Mouse (Mus musculus) liver, embryonic 16.5 days (tissue): ENCODE measurements around the gene Luc7l3. TPM values are rescaled to one million over a fixed set of nuclear protein-coding genes. Genes with fewer than 3 reads are reported as not detected.

Source experiments
- ATAC-seq: fragments of 200-750 bp; cut with Nextera tagmentation; 2 replicates; pipeline ENCODE4 v1.8.0; 2017; ENCODE audit warnings: low read depth, mild to moderate bottlenecking, moderate number of reproducible peaks, moderate library complexity
- H3K27ac ChIP-seq: fragments of 300-500 bp; sonication (generic); 2 replicates; pipeline ENCODE4 v1.5.1; 2014; ENCODE audit warnings: mild to moderate bottlenecking, low read length
- H3K27me3 ChIP-seq: fragments of 300-500 bp; sonication (generic); 2 replicates; pipeline ENCODE4 v1.6.1; 2014; ENCODE audit warnings: low read depth, low read length, mixed read lengths; ENCODE audit not compliant: control insufficient read depth, insufficient read depth
- H3K36me3 ChIP-seq: fragments of 300-500 bp; sonication (generic); 2 replicates; pipeline ENCODE4 v1.6.1; 2014; ENCODE audit warnings: mild to moderate bottlenecking; ENCODE audit not compliant: control insufficient read depth, insufficient read depth
- H3K4me1 ChIP-seq: fragments of 300-500 bp; sonication (generic); 2 replicates; pipeline ENCODE4 v1.6.1; 2014; ENCODE audit warnings: low read depth, low read length, mixed read lengths; ENCODE audit not compliant: control insufficient read depth
- H3K4me2 ChIP-seq: fragments of 300-500 bp; sonication (generic); 2 replicates; pipeline ENCODE4 v1.6.1; 2014; ENCODE audit warnings: low read depth, low read length, mixed read lengths
- H3K4me3 ChIP-seq: fragments of 300-500 bp; sonication (generic); 2 replicates; pipeline ENCODE4 v1.5.1; 2014; ENCODE audit warnings: low read depth, mild to moderate bottlenecking, low read length
- H3K9ac ChIP-seq: fragments of 300-500 bp; sonication (generic); 2 replicates; pipeline ENCODE4 v1.6.1; 2014; ENCODE audit warnings: low read depth, low read length
- H3K9me3 ChIP-seq: fragments of 300-500 bp; sonication (generic); replicated peaks from 2 replicates; pipeline ENCODE4 v1.6.1; 2016; ENCODE audit warnings: low read length; ENCODE audit not compliant: control insufficient read depth
- WGBS: fragments of 180-500 bp; shearing (Covaris S2); extraction: QIAGEN DNeasy Blood & Tissue Kit; methylation state at CpG from one replicate; pipeline ENCODE4 v1.1.7; 2014; ENCODE audit not compliant: insufficient replicate concordance; 5-methylcytosine and 5-hydroxymethylcytosine counted together
- polyA plus RNA-seq: library from polyadenylated mRNA; unstranded; fragments of >200 nt; fragmentation: Nextera tagmentation; extraction: Ambion mirVana; gene quantifications from 2 replicates; pipeline ENCODE4 v1.2.1, GENCODE M21; 2015

The Luc7l3 gene
- polyA plus RNA-seq, result 34.8 and 40.6 TPM in 2 replicates

GRCm38 (mm10) chr11:94321931-94322400 is at the start of gene Luc7l3:
Luc7l3 (minus strand) TSS chr11:94321988.
- Histone ChIP-seq H3K4me1 (peaks cover 41% of the 10 kb centered on the region), H3K4me2 (peak within 1 kb of the TSS; percentile 83), H3K27ac (peak within 1 kb of the TSS; percentile 98), H3K36me3 (peaks cover 2% of the 10 kb centered on the region; the same call in 1 of the 2 replicates), H3K27me3 (no peaks in the 10 kb centered on the region), H3K9me3 (no peaks in the 10 kb centered on the region), H3K9ac (peak within 1 kb of the TSS; percentile 94), H3K4me3 (peak within 1 kb of the TSS; percentile 97)
- WGBS, result 0% methylated on average over 36 of the region's 36 CpGs
- peak; percentile 97 for ATAC-seq

DNA sequence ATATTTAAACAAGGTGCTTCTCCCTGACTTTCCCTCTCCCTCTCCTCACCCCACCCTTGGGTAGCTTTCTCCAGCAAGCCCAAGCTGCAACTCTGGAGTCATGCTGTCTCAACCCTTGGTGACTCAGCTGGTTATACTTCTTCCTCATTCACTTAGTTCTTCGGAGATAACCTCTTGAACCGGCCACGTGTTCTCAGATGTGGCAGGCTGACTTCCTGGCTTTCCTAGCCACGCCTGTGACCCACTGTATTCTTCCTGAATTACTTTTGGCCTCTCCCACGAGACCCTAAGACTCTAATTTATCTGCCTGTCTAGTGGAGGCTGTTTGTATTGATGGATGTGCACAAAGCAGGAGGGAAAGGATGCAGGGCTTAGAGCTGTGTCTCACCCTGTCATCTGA is 49.0 kb upstream of the Luc7l3 start:
- H3K27ac ChIP-seq, result no peak overlapping the region
- H3K27me3 ChIP-seq, result no peaks in the 10 kb centered on the region
- no peak overlapping the region for H3K4me2 ChIP-seq
- H3K9me3 ChIP-seq, result no peaks in the 10 kb centered on the region
- 15% methylated on average over 5 of the region's 5 CpGs for WGBS
- peak; percentile 69 for ATAC-seq
- H3K4me3 ChIP-seq, result no peak overlapping the region
- no peaks in the 10 kb centered on the region for H3K36me3 ChIP-seq
- peaks cover 10% of the 10 kb centered on the region for H3K4me1 ChIP-seq
- no peak overlapping the region for H3K9ac ChIP-seq

- Histone ChIP-seq H3K9me3 (no peaks in the 10 kb centered on the region), H3K4me3 (no peak overlapping the region), H3K4me1 (peaks cover 10% of the 10 kb centered on the region), H3K9ac (no peak overlapping the region), H3K4me2 (no peak overlapping the region), H3K27ac (no peak overlapping the region), H3K36me3 (no peaks in the 10 kb centered on the region), H3K27me3 (no peaks in the 10 kb centered on the region)
- 34% methylated on average over 6 of the region's 6 CpGs for WGBS
- ATAC-seq, result no peak
Observed at GRCm38 (mm10) chr11:94369981-94370380, 48.2 kb upstream of the Luc7l3 start.

DNA sequence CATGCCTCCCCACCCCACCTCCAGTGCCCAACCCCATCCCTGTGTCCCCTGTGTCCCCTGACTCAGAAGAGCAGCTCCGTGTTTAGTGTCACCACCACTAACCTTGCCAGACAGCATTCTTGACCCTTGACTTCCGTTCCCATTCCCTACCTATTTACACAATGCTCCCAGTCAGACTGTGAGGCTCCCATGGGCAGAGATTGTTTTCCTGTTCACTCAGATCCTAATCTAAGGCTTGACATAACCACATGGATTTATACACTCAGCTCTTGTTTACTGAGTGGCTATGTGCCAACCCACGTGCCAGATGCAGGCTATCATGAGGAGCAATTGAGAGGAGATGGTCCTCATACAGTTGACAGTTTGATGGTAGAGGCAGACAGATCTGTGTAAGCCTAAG is 43.6 kb upstream of the Luc7l3 start:
- 51% methylated on average over 3 of the region's 3 CpGs for WGBS
- Histone ChIP-seq H3K4me1 (no peaks in the 10 kb centered on the region; the same call in 1 of the 2 replicates), H3K27ac (no peak overlapping the region), H3K9me3 (no peaks in the 10 kb centered on the region), H3K27me3 (no peaks in the 10 kb centered on the region), H3K4me3 (no peak overlapping the region), H3K4me2 (no peak overlapping the region), H3K9ac (no peak overlapping the region), H3K36me3 (no peaks in the 10 kb centered on the region)
- ATAC-seq, result peak; percentile 50; the same call in 1 of the 2 replicates

DNA sequence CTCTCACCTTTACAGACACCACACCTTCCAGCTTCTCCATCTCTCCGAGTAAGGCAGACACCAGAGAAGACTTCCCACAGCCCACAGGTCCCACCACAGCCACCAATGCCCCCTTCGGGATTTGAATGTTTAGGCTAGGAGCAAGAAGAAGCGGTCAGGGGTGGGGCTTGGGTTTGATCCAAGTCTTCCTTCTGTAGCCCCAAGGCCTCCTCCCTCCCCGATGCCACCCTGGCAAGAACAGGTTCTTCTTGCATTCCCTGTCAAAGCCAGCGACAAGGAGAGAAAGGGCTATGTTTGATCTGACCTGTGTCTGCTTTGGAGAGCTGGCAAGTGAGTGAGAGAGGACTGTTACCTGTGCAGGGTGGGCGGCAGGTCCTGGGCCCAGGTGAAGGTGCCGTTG is 41.9 kb upstream of the Luc7l3 start:
- Histone ChIP-seq H3K4me1 (no peaks in the 10 kb centered on the region), H3K9me3 (no peaks in the 10 kb centered on the region), H3K27ac (no peak overlapping the region), H3K4me2 (no peak overlapping the region), H3K4me3 (no peak overlapping the region), H3K9ac (no peak overlapping the region), H3K27me3 (no peaks in the 10 kb centered on the region), H3K36me3 (no peaks in the 10 kb centered on the region)
- WGBS, result 63% methylated on average over 7 of the region's 7 CpGs
- ATAC-seq, result no peak

GRCm38 (mm10) chr11:94362101-94362500 is 40.3 kb upstream of the Luc7l3 start:
- Histone ChIP-seq H3K4me2 (no peak overlapping the region), H3K27me3 (no peaks in the 10 kb centered on the region), H3K4me3 (no peak overlapping the region), H3K9me3 (no peaks in the 10 kb centered on the region), H3K36me3 (no peaks in the 10 kb centered on the region), H3K9ac (no peak overlapping the region), H3K27ac (no peak overlapping the region), H3K4me1 (no peaks in the 10 kb centered on the region)
- ATAC-seq, result no peak
- 68% methylated on average over 5 of the region's 5 CpGs for WGBS

DNA sequence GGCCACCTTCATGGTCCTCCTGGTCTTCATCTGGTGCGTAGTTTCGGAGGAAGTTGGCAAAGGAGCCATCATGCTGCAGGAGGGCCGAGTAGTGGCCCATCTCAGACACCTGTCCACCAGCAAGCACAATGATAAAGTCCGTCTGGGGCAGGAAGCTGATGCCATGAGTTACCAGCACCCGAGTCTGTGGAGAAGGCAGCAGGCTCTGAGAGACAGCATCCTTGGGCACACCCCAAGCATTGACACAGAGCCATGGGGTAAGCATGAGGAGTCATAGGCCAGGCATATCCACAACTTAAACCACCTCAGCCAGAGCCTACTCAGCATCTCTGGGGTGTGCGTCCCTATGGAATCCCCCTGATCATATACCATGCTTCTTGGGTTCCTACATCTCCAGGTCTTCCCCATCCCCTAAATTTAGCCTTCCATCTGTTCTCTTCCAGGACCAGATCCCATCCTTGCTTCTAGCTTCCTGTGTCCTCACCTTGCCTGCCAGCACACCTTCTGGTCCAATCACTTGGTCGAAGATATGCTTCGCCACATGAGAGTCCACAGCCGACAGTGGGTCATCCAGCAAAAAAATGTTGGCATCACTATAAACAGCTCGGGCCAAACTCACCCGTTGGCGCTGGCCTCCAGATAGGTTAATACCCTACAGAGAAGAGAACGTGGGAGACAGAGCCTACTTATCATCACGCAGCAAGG is 39.5 kb upstream of the Luc7l3 start:
- Histone ChIP-seq H3K9ac (no peak overlapping the region), H3K27me3 (no peaks in the 10 kb centered on the region), H3K9me3 (no peaks in the 10 kb centered on the region), H3K4me3 (no peak overlapping the region), H3K4me1 (no peaks in the 10 kb centered on the region), H3K27ac (no peak overlapping the region), H3K36me3 (no peaks in the 10 kb centered on the region), H3K4me2 (no peak overlapping the region)
- no peak for ATAC-seq
- WGBS, result 71% methylated on average over 14 of the region's 14 CpGs

- no peak overlapping the region for H3K27ac ChIP-seq
- H3K9me3 ChIP-seq, result no peaks in the 10 kb centered on the region
- H3K27me3 ChIP-seq, result no peaks in the 10 kb centered on the region
- H3K4me2 ChIP-seq, result no peak overlapping the region
- H3K4me1 ChIP-seq, result no peaks in the 10 kb centered on the region
- H3K36me3 ChIP-seq, result no peaks in the 10 kb centered on the region
- no peak overlapping the region for H3K4me3 ChIP-seq
- no peak for ATAC-seq
- no peak overlapping the region for H3K9ac ChIP-seq
- 87% methylated on average over 12 of the region's 12 CpGs for WGBS
Observed at GRCm38 (mm10) chr11:94359168-94359567, 37.4 kb upstream of the Luc7l3 start.

DNA sequence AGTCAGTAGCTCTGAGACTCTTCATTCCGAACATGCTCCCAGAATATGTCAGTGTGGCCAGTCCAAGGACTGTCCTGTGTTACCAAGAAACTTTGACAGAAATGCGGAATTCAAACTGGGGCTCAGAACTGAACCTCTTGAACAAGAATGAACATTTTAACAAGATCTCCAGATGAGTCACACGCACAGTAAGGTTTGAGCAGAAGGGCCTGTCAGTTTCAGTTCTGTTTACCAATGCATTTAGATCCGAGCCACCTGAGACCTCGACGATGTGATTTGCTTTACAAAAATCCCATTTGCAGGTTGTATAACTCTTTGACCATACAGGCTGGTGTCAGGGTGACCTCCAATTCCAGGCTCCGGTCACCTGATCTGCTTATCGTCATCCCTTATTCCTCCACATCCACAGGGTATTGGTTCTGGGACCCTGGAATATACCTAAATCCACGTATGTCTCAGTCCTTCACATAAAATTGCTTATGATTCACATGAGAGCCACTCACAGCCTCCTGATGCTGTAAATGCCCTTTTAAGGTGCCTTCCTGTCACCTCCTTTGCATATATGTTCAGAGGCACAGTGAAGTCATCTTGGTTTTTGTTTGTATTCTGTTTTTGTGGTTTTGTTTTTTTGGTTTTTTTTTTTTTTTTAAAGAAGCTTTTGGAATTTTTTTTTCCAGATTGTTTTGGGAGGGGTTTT is 33.9 kb upstream of the Luc7l3 start:
- Histone ChIP-seq H3K4me2 (no peak overlapping the region), H3K27me3 (no peaks in the 10 kb centered on the region), H3K4me3 (no peak overlapping the region), H3K9me3 (no peaks in the 10 kb centered on the region), H3K36me3 (no peaks in the 10 kb centered on the region), H3K27ac (no peak overlapping the region), H3K4me1 (peaks cover 10% of the 10 kb centered on the region), H3K9ac (no peak overlapping the region)
- WGBS, result 68% methylated on average over 9 of the region's 9 CpGs
- ATAC-seq, result no peak
